1 mouse cellular context compared by ENCODE assay signal in the genomic region with DNA sequence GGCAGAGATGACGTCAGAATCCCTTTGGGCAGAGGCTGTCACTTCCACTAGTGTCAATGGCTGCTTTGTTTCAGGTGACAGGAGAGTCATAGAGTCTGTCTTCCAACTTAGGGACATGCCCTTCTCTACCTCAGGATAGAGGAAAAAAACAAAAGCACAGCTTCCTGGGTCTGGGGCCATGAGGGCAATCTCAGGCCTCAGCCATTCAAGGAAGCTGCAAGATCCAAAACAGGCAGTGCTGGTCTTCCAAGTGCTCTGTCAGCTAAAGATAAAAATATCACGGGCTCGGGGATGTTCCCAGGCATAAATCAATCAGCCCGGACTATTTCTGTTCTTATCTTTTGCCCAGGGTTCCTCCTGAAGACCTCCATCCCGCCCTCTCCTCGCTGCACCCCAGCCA.
TF ChIP-seq lines count a peak whose summit lies in the region.

No protein-coding gene starts in this region.

TF ChIP-seq in MEL, 35 proteins besides CTCF, POLR2A, EP300 and RAD21 (continued from another document):
- peak; percentile 13; the same call in 1 of the 2 replicates for TF ChIP-seq TAL1 (IDR thresholded peaks at IDR 0.05; ENCODE audit: low read length)
TF ChIP-seq in MEL: peak in this region for 3.
